In genomic region chr11:94045016-94045415, GRCm38 (mm10) we compare ENCODE assay signal across 9 mouse cellular contexts. TPM values are rescaled to one million over a fixed set of nuclear protein-coding genes. Genes with fewer than 3 reads are reported as not detected.
A peak's percentile ranks its signal among the peaks of the same experiment; 100 is the strongest.
DNase-seq lines count a peak whose midpoint lies in the region; ATAC-seq and TF ChIP-seq lines count a peak whose summit lies in the region.
"Had no signal": no experiment of that assay in that cellular context is flagged by ENCODE, and none has a peak within 500 bp of the region (broad histone marks: within the 10 kb centered on the region; RNA-seq: fewer than 3 reads in every experiment).

No protein-coding gene starts in this region.

- peak; percentile 28 to 35 for DNase-seq in frontal cortex, postnatal 36 days (ENCODE audit: low spot score in 2 of 2)
- no peak for DNase-seq in frontal cortex, postnatal 10 days (ENCODE audit: low spot score in 2 of 2)
- DNase-seq in lung, postnatal 25 days (ENCODE audit: low spot score): no peak
- no peak for DNase-seq in adrenal gland, postnatal 25 days
- DNase-seq: lung, postnatal 4 days had no signal

- no peak overlapping the region for H3K9ac ChIP-seq in lung, embryonic 15.5 days
- peak overlapping the region; percentile 70 for H3K9ac ChIP-seq in hindbrain, embryonic 15.5 days

- TF ChIP-seq CTCF in olfactory bulb, adult 2 months (IDR thresholded peaks at IDR 0.05; ENCODE audit: insufficient read depth, low read depth, low read length): no peak

- no peaks in the 10 kb centered on the region for H3K27me3 ChIP-seq in lung, embryonic 15.5 days
- H3K27me3 ChIP-seq in hindbrain, embryonic 15.5 days: no peaks in the 10 kb centered on the region

- peak overlapping the region; percentile 48; the same call in 1 of the 2 replicates for H3K4me3 ChIP-seq in lung, embryonic 15.5 days
- peak overlapping the region; percentile 58 for H3K4me3 ChIP-seq in hindbrain, embryonic 15.5 days
- peak overlapping the region; percentile 67 for H3K4me3 ChIP-seq in olfactory bulb, adult 2 months (ENCODE audit: insufficient read depth, low read depth, low read length)

- peaks cover 13% of the 10 kb centered on the region for H3K36me3 ChIP-seq in lung, embryonic 15.5 days
- H3K36me3 ChIP-seq in hindbrain, embryonic 15.5 days: peaks cover 13% of the 10 kb centered on the region

- no peak for TF ChIP-seq POLR2A in olfactory bulb, adult 2 months (IDR thresholded peaks at IDR 0.05; ENCODE audit: insufficient read depth, low read depth, low read length)

- 21% methylated on average over 4 of the region's 4 CpGs for WGBS in lung, embryonic 15.5 days
- WGBS in hindbrain, embryonic 15.5 days: 2% methylated on average over 4 of the region's 4 CpGs
- 5% methylated on average over 4 of the region's 4 CpGs for WGBS in olfactory bulb, adult 2 months

- H3K4me1 ChIP-seq in lung, embryonic 15.5 days: peaks cover 3% of the 10 kb centered on the region; the same call in 1 of the 2 replicates
- H3K4me1 ChIP-seq in hindbrain, embryonic 15.5 days (replicated peaks): peaks cover 22% of the 10 kb centered on the region
- H3K4me1 ChIP-seq in olfactory bulb, adult 2 months (ENCODE audit: control insufficient read depth, insufficient read depth, low read length): no peaks in the 10 kb centered on the region

- ATAC-seq in lung, embryonic 15.5 days (ENCODE audit: borderline replicate concordance, extremely low read depth, low FRiP score, low TSS enrichment): no peak
- no peak for ATAC-seq in hindbrain, embryonic 15.5 days (ENCODE audit: low FRiP score, low read depth)
- no peak; the same call in 1 of the 2 replicates for ATAC-seq in frontal cortex, adult (ENCODE audit: low TSS enrichment)

- H3K4me2 ChIP-seq in lung, embryonic 15.5 days: peak overlapping the region; percentile 66; the same call in 1 of the 2 replicates
- H3K4me2 ChIP-seq in hindbrain, embryonic 15.5 days: peak overlapping the region; percentile 60

- H3K9me3 ChIP-seq in lung, embryonic 15.5 days: no peaks in the 10 kb centered on the region
- no peaks in the 10 kb centered on the region for H3K9me3 ChIP-seq in hindbrain, embryonic 15.5 days

- no peak overlapping the region for H3K27ac ChIP-seq in lung, embryonic 15.5 days
- peak overlapping the region; percentile 94 for H3K27ac ChIP-seq in hindbrain, embryonic 15.5 days (replicated peaks)
- H3K27ac ChIP-seq in olfactory bulb, adult 2 months (ENCODE audit: insufficient read depth, low read depth, low read length): 0 out of 2 replicates have a peak overlapping the region, but pooled peaks have one; percentile 73

RNA-seq across cellular contexts. Expression of gene Spag9, which starts 49.1 kb away (rescaled TPM):
- 37.1 and 39.4 TPM in 2 replicates for polyA plus RNA-seq in lung, embryonic 15.5 days (2015; fragmentation: Nextera tagmentation; extraction: Ambion mirVana)
- 77.4 and 89.5 TPM in 2 replicates for polyA plus RNA-seq in hindbrain, embryonic 15.5 days (2015; fragmentation: Nextera tagmentation; extraction: Ambion mirVana)
- polyA plus RNA-seq in olfactory bulb, adult 2 months (2012; ENCODE audit: insufficient read depth, insufficient read length, low replicate concordance, missing spikeins): 93.3 and 117 TPM in 2 replicates
- total RNA-seq in adrenal gland, postnatal 25 days (2021): 98.6 and 120 TPM in 2 replicates

Comparison
In these comparisons a context has a peak if more than half of its experiments do, and no peak if none do; other contexts are left out.
1. DNase-seq: peak in frontal cortex, postnatal 36 days (2 of 2); none in frontal cortex, postnatal 10 days (0 of 2), lung, postnatal 25 days (single experiment) and adrenal gland, postnatal 25 days (single experiment).
2. Peak in every context shown above with its lines, with median percentiles within 50 percentile points of each other: H3K4me3 ChIP-seq.